Mouse (Mus musculus) lung, adult 18-20 months (tissue): ENCODE measurements around the gene Dap.

Experiments used
- DNase-seq, 2 experiments: peaks; one replicate each; pipeline ENCODE4 v3.0.0; 2022; ENCODE audit warnings: mixed read lengths in 2 of 2

Dap gene

GRCm38 (mm10) chr15:31265845-31266244, 41.7 kb downstream of the Dap start:
- DNase-seq = no peak

- DNase-seq = no peak
These were observed 44.0 kb downstream of the Dap start for GRCm38 (mm10) chr15:31268148-31268547.

- DNase-seq = no peak
These were observed 45.4 kb downstream of the Dap start for GRCm38 (mm10) chr15:31269558-31269957.

- DNase-seq = no peak
These were observed 48.6 kb downstream of the Dap start for GRCm38 (mm10) chr15:31272695-31273094.

GRCm38 (mm10) chr15:31273509-31273908, 49.4 kb downstream of the Dap start:
- DNase-seq = no peak

GRCm38 (mm10) chr15:31278090-31278489, 54.0 kb downstream of the Dap start:
- no peak for DNase-seq

- no peak for DNase-seq
These were observed 55.0 kb downstream of the Dap start for GRCm38 (mm10) chr15:31279120-31279519.

GRCm38 (mm10) chr15:31279577-31280004, 55.5 kb downstream of the Dap start:
- DNase-seq = no peak

- no peak for DNase-seq
These were observed 55.9 kb downstream of the Dap start for GRCm38 (mm10) chr15:31280059-31280458.

GRCm38 (mm10) chr15:31280683-31281082, 56.6 kb downstream of the Dap start:
- DNase-seq = no peak

GRCm38 (mm10) chr15:31281830-31282229, 57.7 kb downstream of the Dap start:
- DNase-seq = no peak

- DNase-seq = no peak
These were observed 58.2 kb downstream of the Dap start for GRCm38 (mm10) chr15:31282353-31282752.

- no peak for DNase-seq
These were observed 60.0 kb downstream of the Dap start for GRCm38 (mm10) chr15:31284142-31284541.

- DNase-seq = no peak
These were observed 61.0 kb downstream of the Dap start for GRCm38 (mm10) chr15:31284922-31285631.

GRCm38 (mm10) chr15:31285695-31286094, 61.6 kb downstream of the Dap start:
- DNase-seq = no peak

- no peak for DNase-seq
These were observed 68.5 kb downstream of the Dap start for GRCm38 (mm10) chr15:31292627-31293026.

- no peak for DNase-seq
These were observed 70.2 kb downstream of the Dap start for GRCm38 (mm10) chr15:31294311-31294710.

GRCm38 (mm10) chr15:31296882-31297776, 73.0 kb downstream of the Dap start:
- DNase-seq = no peak

GRCm38 (mm10) chr15:31297777-31298137, 73.6 kb downstream of the Dap start:
- DNase-seq = no peak

GRCm38 (mm10) chr15:31299258-31299917, 75.3 kb downstream of the Dap start:
- DNase-seq = no peak

GRCm38 (mm10) chr15:31302293-31302990, 78.3 kb downstream of the Dap start:
- peak; percentile 33 to 64 for DNase-seq

GRCm38 (mm10) chr15:31304302-31304701, 80.2 kb downstream of the Dap start:
- DNase-seq = no peak

- no peak for DNase-seq
These were observed 81.1 kb downstream of the Dap start for GRCm38 (mm10) chr15:31305181-31305580.
